Mouse (Mus musculus): ENCODE measurements around the gene Rarres1. TPM values are rescaled to one million over a fixed set of nuclear protein-coding genes. Genes with fewer than 3 reads are reported as not detected.

The Rarres1 gene
- total RNA-seq (2014; rRNA removed) (4.2 and 6.1 TPM in 2 replicates), polyA plus RNA-seq (2015; fragmentation: Nextera tagmentation; extraction: Ambion mirVana) (5.9 and 6.3 TPM in 2 replicates)

DNA sequence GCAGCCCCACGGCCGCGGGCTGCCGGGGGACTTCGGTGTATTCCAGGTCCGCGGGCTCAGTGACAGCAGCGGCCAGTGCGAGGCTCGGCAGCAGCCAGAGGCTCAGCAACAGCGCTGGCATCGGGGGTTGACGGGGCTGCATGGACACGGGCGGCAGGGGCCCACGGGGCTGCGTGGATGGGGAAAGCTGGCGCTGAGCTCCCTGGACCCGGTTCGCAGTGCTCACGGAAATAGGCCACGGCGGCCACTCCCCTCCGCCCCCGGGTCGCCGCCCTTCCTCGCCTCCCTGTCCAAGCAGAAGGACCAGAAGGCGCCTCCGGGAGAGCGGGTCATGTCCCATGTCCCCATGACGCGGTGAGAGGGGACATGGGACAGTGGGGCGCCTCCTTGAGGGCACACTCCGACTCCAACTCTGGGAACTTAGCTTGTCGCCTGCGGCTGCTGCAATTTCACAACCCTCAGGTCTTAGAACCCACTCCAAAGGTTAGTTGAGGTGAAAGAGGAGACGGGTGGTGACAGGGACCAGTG, at the start of gene Rarres1:
Rarres1 (minus strand) TSS at position 250 of the 528 bp plus-strand sequence.
- peak; percentile 4 for DNase-seq (ENCODE audit: low spot score)
- Histone ChIP-seq H3K9me3 (ENCODE audit: low read length) (no peaks in the 10 kb centered on the region), H3K4me3 (ENCODE audit: low read depth, low read length) (peak within 1 kb of the TSS; percentile 59), H3K4me1 (ENCODE audit: insufficient read depth, low read length) (0 out of 2 replicates have a peak, but pooled peaks cover 2% of the 10 kb centered on the region), H3K36me3 (ENCODE audit: insufficient read depth, low read length) (no peaks in the 10 kb centered on the region), H3K9ac (replicated peaks; ENCODE audit: low read length, poor library complexity, severe bottlenecking) (peak within 1 kb of the TSS; percentile 57; the same call in 1 of the 2 replicates), H3K27ac (ENCODE audit: low read depth, low read length) (no peak within 1 kb of the TSS), H3K4me2 (ENCODE audit: low read depth, low read length, poor library complexity, severe bottlenecking) (peak within 1 kb of the TSS; percentile 99), H3K27me3 (ENCODE audit: insufficient read depth, low read length) (peaks cover 12% of the 10 kb centered on the region; the same call in 1 of the 2 replicates)
- 2% methylated on average over 32 of the region's 38 CpGs for WGBS
- ATAC-seq (ENCODE audit: low FRiP score) = peak; percentile 42
- TF ChIP-seq CTCF (IDR thresholded peaks at IDR 0.05) = peak; percentile 30

DNA sequence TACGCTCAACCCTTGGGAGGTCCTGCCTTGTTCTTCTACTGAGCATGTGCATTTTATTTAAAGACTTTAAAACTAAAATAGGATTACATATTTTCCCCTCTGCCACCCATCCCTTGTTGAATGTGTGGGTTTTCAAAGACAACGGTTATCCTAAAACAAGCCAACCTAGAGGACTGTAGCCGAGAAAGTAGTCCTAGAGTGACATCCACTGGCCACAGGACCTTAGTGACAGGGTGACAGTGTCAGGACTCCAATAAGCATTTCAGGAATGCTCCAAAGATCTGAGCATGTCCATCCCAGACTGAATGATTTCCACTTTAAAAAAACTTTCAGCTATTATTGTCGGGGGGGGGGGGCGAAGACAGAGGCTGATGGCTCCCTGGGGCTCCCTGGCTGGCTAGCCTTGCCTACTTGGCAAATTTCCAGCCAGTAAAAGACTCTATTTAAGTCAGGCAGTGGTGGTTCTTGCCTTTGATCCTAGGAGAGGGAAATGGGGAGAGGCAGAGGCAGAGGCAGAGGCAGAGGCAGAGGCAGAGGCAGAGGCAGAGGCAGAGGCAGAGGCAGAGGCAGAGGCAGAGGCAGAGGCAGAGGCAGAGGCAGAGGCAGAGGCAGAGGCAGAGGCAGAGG, 49.5 kb upstream of the Rarres1 start:
- Histone ChIP-seq H3K4me3 (ENCODE audit: low read depth, low read length) (no peak overlapping the region), H3K4me2 (ENCODE audit: low read depth, low read length, poor library complexity, severe bottlenecking) (no peak overlapping the region), H3K9me3 (ENCODE audit: low read length) (no peaks in the 10 kb centered on the region), H3K4me1 (ENCODE audit: insufficient read depth, low read length) (no peaks in the 10 kb centered on the region), H3K9ac (replicated peaks; ENCODE audit: low read length, poor library complexity, severe bottlenecking) (no peak overlapping the region), H3K27ac (ENCODE audit: low read depth, low read length) (no peak overlapping the region), H3K27me3 (ENCODE audit: insufficient read depth, low read length) (no peaks in the 10 kb centered on the region), H3K36me3 (ENCODE audit: insufficient read depth, low read length) (no peaks in the 10 kb centered on the region)
- TF ChIP-seq CTCF (IDR thresholded peaks at IDR 0.05) = peak; percentile 77
- 31% methylated on average over 5 of the region's 5 CpGs for WGBS
- DNase-seq (ENCODE audit: low spot score) (peak; percentile 73), ATAC-seq (ENCODE audit: low FRiP score) (peak; percentile 57; the same call in 1 of the 2 replicates)

GRCm38 (mm10) chr3:67557718-67558354, 42.5 kb upstream of the Rarres1 start:
- Histone ChIP-seq H3K27me3 (ENCODE audit: insufficient read depth, low read length) (no peaks in the 10 kb centered on the region), H3K4me2 (ENCODE audit: low read depth, low read length, poor library complexity, severe bottlenecking) (peak overlapping the region; percentile 51), H3K27ac (ENCODE audit: low read depth, low read length) (no peak overlapping the region), H3K4me3 (ENCODE audit: low read depth, low read length) (no peak overlapping the region; the same call in 1 of the 2 replicates), H3K9ac (replicated peaks; ENCODE audit: low read length, poor library complexity, severe bottlenecking) (0 out of 2 replicates have a peak overlapping the region, but pooled peaks have one; percentile 24), H3K9me3 (ENCODE audit: low read length) (no peaks in the 10 kb centered on the region), H3K4me1 (ENCODE audit: insufficient read depth, low read length) (no peaks in the 10 kb centered on the region), H3K36me3 (ENCODE audit: insufficient read depth, low read length) (no peaks in the 10 kb centered on the region)
- 65% methylated on average over 14 of the region's 14 CpGs for WGBS
- DNase-seq (ENCODE audit: low spot score) (no peak), ATAC-seq (ENCODE audit: low FRiP score) (no peak)
- TF ChIP-seq CTCF (IDR thresholded peaks at IDR 0.05) = no peak

GRCm38 (mm10) chr3:67557200-67557651, 41.9 kb upstream of the Rarres1 start:
- no peaks in the 10 kb centered on the region for H3K27me3 ChIP-seq (ENCODE audit: insufficient read depth, low read length)
- H3K4me3 ChIP-seq (ENCODE audit: low read depth, low read length) = peak overlapping the region; percentile 18; the same call in 1 of the 2 replicates
- peak overlapping the region; percentile 24; the same call in 1 of the 2 replicates for H3K9ac ChIP-seq (replicated peaks; ENCODE audit: low read length, poor library complexity, severe bottlenecking)
- ATAC-seq (ENCODE audit: low FRiP score) (peak; percentile 79), DNase-seq (ENCODE audit: low spot score) (peak; percentile 18)
- no peak overlapping the region; the same call in 1 of the 2 replicates for H3K27ac ChIP-seq (ENCODE audit: low read depth, low read length)
- peak overlapping the region; percentile 51 for H3K4me2 ChIP-seq (ENCODE audit: low read depth, low read length, poor library complexity, severe bottlenecking)
- no peak for TF ChIP-seq CTCF (IDR thresholded peaks at IDR 0.05)
- 19% methylated on average over 14 of the region's 14 CpGs for WGBS
- no peaks in the 10 kb centered on the region for H3K4me1 ChIP-seq (ENCODE audit: insufficient read depth, low read length)
- H3K36me3 ChIP-seq (ENCODE audit: insufficient read depth, low read length) = no peaks in the 10 kb centered on the region
- H3K9me3 ChIP-seq (ENCODE audit: low read length) = no peaks in the 10 kb centered on the region

DNA sequence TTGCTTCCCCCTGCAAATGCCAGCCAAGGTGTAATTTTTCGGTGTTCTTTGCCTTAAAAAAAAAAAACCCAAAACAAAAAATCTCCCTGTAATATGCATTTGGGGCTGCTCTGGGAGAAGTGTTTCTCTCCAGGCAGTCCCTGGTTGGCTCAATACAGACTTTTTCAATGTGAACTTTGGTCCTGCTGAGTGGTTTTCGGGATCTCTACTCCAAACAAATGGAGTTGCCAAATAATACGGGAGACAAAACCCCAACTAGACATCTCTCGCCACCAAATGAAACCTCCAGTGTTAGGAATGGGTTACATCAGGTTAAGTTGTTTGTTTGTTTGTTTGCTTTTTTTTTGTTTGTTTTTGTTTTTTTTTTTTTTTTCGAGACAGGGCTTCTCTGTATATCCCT, 39.9 kb upstream of the Rarres1 start:
- H3K36me3 ChIP-seq (ENCODE audit: insufficient read depth, low read length) = no peaks in the 10 kb centered on the region
- no peaks in the 10 kb centered on the region for H3K27me3 ChIP-seq (ENCODE audit: insufficient read depth, low read length)
- H3K9me3 ChIP-seq (ENCODE audit: low read length) = no peaks in the 10 kb centered on the region
- no peak overlapping the region for H3K27ac ChIP-seq (ENCODE audit: low read depth, low read length)
- TF ChIP-seq CTCF (IDR thresholded peaks at IDR 0.05) = no peak
- no peak overlapping the region for H3K9ac ChIP-seq (replicated peaks; ENCODE audit: low read length, poor library complexity, severe bottlenecking)
- no peaks in the 10 kb centered on the region for H3K4me1 ChIP-seq (ENCODE audit: insufficient read depth, low read length)
- no peak overlapping the region for H3K4me3 ChIP-seq (ENCODE audit: low read depth, low read length)
- DNase-seq (ENCODE audit: low spot score) (no peak), ATAC-seq (ENCODE audit: low FRiP score) (no peak)
- H3K4me2 ChIP-seq (ENCODE audit: low read depth, low read length, poor library complexity, severe bottlenecking) = no peak overlapping the region
- WGBS = 91% methylated on average over 5 of the region's 5 CpGs
